Mouse (Mus musculus) heart, postnatal 0 days (tissue): ENCODE measurements at regions not wholly inside any gene's neighbourhood (a gene's known extent, or its start where the extent isn't known, plus 50 kb on each side); places are given as distances from the start of the nearest gene placed in this dataset.

Experiments used
- ATAC-seq: fragments of 200-750 bp; cut with Nextera tagmentation; 2 replicates; pipeline ENCODE4 v1.8.0; 2017; ENCODE audit warnings: low read depth, moderate number of reproducible peaks, moderate library complexity; ENCODE audit not compliant: insufficient read depth
- DNase-seq: peaks from one replicate; pipeline ENCODE4 v3.0.0-alpha.2; 2016; ENCODE audit warnings: low spot score
- H3K27ac ChIP-seq: fragments of 300-500 bp; sonication (generic); 2 replicates; pipeline ENCODE4 v1.5.1; 2014; ENCODE audit warnings: low read depth, mild to moderate bottlenecking
- H3K27me3 ChIP-seq: fragments of 300-500 bp; sonication (generic); 2 replicates; pipeline ENCODE4 v1.6.1; 2014; ENCODE audit warnings: low read length, mixed read lengths; ENCODE audit not compliant: control insufficient read depth, insufficient read depth
- H3K36me3 ChIP-seq: fragments of 300-500 bp; sonication (generic); replicated peaks from 2 replicates; pipeline ENCODE4 v1.6.1; 2014; ENCODE audit warnings: low read length, mixed read lengths; ENCODE audit not compliant: control insufficient read depth, insufficient read depth
- H3K4me1 ChIP-seq: fragments of 300-500 bp; sonication (generic); 2 replicates; pipeline ENCODE4 v1.6.1; 2014; ENCODE audit warnings: antibody characterized with exemption; ENCODE audit not compliant: control insufficient read depth, insufficient read depth
- H3K4me2 ChIP-seq: fragments of 300-500 bp; sonication (generic); 2 replicates; pipeline ENCODE4 v1.6.1; 2014; ENCODE audit warnings: low read depth, mild to moderate bottlenecking, low read length, moderate library complexity
- H3K4me3 ChIP-seq: fragments of 300-500 bp; sonication (generic); 2 replicates; pipeline ENCODE4 v1.5.1; 2014; ENCODE audit warnings: low read depth, low read length
- H3K9ac ChIP-seq: fragments of 300-500 bp; sonication (generic); replicated peaks from 2 replicates; pipeline ENCODE4 v1.6.1; 2014; ENCODE audit warnings: low read depth, low read length, mixed read lengths
- H3K9me3 ChIP-seq: fragments of 300-500 bp; sonication (generic); replicated peaks from 2 replicates; pipeline ENCODE4 v1.6.1; 2016; ENCODE audit warnings: low read length; ENCODE audit not compliant: control insufficient read depth
- CTCF ChIP-seq: IDR thresholded peaks from 2 replicates; pipeline ENCODE4 v1.5.1; 2016; ENCODE audit warnings: antibody characterized with exemption, control low read depth, low read depth
- EP300 ChIP-seq: IDR thresholded peaks from 2 replicates; pipeline ENCODE4 v1.6.1; 2016; ENCODE audit warnings: antibody characterized with exemption, low read depth
- WGBS: fragments of 180-500 bp; shearing (Covaris S2); extraction: QIAGEN DNeasy Blood & Tissue Kit; methylation state at CpG from one replicate; pipeline ENCODE4 v1.1.7; 2014; 5-methylcytosine and 5-hydroxymethylcytosine counted together

DNA sequence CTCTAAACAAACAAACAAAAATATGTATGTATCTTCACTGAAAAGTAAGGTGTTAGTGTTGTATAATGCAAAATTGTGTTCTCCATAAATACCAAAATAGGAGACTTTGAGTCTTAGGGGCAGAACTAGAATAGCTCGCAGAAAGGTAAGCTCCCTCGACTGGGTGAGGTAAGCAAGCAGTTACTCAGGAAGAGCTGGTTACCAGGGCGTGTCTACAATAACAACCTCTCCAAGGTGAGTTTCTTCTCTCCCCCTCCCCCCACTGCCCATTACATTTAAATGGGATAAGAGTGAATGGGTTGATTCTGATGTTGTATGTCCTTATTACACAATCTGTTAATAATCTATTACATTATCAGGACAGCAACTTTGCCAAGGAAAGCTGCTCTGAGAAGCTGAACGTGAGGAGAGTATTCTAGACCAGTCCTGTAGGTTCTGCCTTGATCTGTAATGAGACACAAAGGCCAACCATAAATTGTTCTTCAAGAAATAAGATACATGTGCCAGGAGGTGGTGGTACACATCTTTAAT, 125.2 kb upstream of the Zfand5 start:
- no peak for DNase-seq
- no peak overlapping the region for H3K4me2 ChIP-seq
- 82% methylated on average over 4 of the region's 4 CpGs for WGBS
- H3K4me3 ChIP-seq: no peak overlapping the region
- no peak overlapping the region for H3K9ac ChIP-seq
- no peaks in the 10 kb centered on the region for H3K36me3 ChIP-seq
- no peak for ATAC-seq
- no peaks in the 10 kb centered on the region for H3K9me3 ChIP-seq
- H3K27me3 ChIP-seq: no peaks in the 10 kb centered on the region
- H3K27ac ChIP-seq: no peak overlapping the region
- H3K4me1 ChIP-seq: peaks cover 2% of the 10 kb centered on the region; the same call in 1 of the 2 replicates
- TF ChIP-seq CTCF (no peak), EP300 (no peak)

DNA sequence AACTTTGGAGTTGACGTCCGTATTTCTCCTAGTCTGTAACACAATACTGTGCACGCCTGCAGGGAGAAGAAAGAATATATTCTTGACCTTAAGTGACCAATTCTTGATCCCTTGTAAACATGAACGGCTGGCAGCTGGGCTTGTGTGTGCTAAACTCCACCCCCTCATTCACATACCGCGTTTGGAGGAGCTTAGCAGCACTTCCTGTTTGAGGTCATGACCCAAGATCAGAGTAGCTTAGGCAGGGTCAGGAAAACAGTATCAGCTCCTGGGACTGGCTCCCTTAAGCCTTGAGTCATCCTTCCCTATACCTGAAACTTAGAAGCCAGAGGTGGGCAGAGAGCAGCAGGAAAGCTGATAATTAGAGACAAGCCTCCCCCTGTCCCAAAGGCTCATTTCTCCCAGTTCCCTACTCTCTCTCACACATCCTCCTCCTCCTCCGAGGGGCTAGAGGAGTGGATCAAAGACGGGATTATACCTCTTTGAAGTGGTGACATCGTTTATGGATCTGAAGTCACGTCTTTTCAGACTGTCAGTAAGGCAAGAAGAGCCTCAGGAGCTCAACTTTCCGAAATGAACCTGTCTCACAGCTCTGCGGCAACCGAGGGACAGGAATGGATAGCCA, 127.3 kb upstream of the Zfand5 start:
- Histone ChIP-seq H3K4me3 (no peak overlapping the region), H3K9me3 (no peaks in the 10 kb centered on the region), H3K4me2 (peak overlapping the region; percentile 39), H3K27ac (no peak overlapping the region), H3K27me3 (no peaks in the 10 kb centered on the region), H3K9ac (no peak overlapping the region; the same call in 1 of the 2 replicates), H3K4me1 (no peaks in the 10 kb centered on the region), H3K36me3 (no peaks in the 10 kb centered on the region)
- ATAC-seq (peak; percentile 58), DNase-seq (peak; percentile 30)
- TF ChIP-seq EP300 (no peak), CTCF (no peak)
- 28% methylated on average over 13 of the region's 13 CpGs for WGBS

DNA sequence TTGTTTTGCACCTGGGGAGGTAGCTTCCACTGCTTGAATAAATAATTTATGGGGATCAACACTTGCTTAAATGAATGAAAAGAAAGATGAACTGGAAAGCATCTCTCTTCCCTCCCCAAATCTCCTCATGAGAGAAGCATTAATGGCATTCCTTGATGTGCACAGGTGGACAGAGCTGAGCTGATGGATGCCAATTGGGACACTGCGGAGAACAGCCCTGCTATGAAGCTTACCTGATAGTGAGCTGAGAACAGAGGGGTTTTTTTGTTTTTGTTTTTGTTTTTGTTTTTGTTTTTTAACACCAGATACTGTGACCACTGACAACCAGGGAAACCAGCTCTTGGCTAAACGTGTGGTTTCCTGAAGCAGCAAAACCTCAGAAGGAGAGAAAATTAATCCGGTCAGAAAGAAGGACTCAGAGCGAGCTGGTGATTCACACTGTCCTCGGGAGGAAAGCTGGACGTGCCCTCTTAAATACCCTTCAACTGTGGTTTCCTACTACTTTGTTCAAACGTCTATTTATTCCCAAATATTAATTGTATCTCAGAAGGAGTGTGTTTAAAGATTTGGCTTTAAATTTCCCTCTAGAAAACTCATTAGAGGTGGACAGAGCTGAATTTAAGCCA, 128.0 kb upstream of the Zfand5 start:
- Histone ChIP-seq H3K36me3 (no peaks in the 10 kb centered on the region), H3K9me3 (no peaks in the 10 kb centered on the region), H3K27ac (no peak overlapping the region), H3K9ac (no peak overlapping the region; the same call in 1 of the 2 replicates), H3K27me3 (no peaks in the 10 kb centered on the region), H3K4me3 (no peak overlapping the region), H3K4me1 (no peaks in the 10 kb centered on the region), H3K4me2 (peak overlapping the region; percentile 39)
- WGBS: 32% methylated on average over 7 of the region's 7 CpGs
- no peak for TF ChIP-seq CTCF
- ATAC-seq (no peak), DNase-seq (no peak)

DNA sequence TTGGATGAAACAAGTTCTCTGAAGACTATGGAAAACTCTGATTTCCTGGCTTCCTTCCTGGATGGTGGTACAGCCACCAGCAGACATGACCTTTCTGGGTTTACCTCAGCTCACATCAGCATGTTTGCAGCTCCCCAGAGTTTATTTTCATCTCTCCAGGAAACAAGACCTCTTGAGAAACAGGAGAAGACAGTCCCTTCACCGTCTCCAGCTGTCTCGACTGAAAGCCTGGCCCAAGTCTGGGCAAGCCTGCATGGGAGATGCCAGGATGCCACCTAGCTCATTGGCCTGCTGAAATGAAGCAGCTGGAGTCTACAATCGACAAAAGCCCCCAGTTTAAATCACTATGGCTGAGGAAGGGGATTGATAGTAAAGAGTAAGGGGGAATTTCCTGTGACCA, 131.6 kb upstream of the Zfand5 start:
- Histone ChIP-seq H3K27ac (no peak overlapping the region), H3K4me1 (no peaks in the 10 kb centered on the region), H3K9me3 (no peaks in the 10 kb centered on the region), H3K4me2 (no peak overlapping the region), H3K36me3 (no peaks in the 10 kb centered on the region), H3K4me3 (no peak overlapping the region), H3K9ac (no peak overlapping the region), H3K27me3 (no peaks in the 10 kb centered on the region)
- ATAC-seq: no peak
- WGBS: 42% methylated on average over 3 of the region's 3 CpGs
- DNase-seq: no peak
- TF ChIP-seq EP300: no peak
- TF ChIP-seq CTCF: no peak

DNA sequence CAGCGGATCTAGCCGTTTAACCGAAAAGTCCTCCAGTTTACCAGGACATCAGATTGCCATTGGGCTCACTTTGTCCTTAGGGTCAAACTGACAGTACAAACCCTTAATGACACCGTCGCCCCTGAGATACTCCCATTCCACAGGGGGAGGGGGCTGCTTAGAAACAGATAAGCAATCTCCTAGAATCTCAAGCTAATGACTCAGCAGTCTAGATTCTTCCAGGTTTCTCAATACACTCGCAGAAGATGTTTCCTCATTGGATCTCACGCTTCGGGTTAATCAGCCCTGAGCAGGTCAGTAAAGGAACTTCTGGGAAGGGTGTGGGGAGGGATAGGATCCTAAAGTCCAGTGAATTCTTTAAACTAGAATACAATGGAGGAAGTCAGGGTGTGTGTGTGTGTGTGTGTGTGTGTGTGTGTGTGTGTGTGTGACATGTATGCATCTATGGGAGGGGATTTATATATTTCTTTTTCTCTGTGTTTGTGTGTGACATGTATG, 133.0 kb upstream of the Zfand5 start:
- H3K9me3 ChIP-seq: no peaks in the 10 kb centered on the region
- TF ChIP-seq CTCF (no peak), EP300 (no peak)
- no peak overlapping the region for H3K4me3 ChIP-seq
- ATAC-seq (no peak), DNase-seq (no peak)
- no peak overlapping the region for H3K9ac ChIP-seq
- WGBS: 76% methylated on average over 8 of the region's 8 CpGs
- no peaks in the 10 kb centered on the region for H3K4me1 ChIP-seq
- no peak overlapping the region for H3K4me2 ChIP-seq
- no peak overlapping the region for H3K27ac ChIP-seq
- no peaks in the 10 kb centered on the region for H3K27me3 ChIP-seq
- H3K36me3 ChIP-seq: no peaks in the 10 kb centered on the region

DNA sequence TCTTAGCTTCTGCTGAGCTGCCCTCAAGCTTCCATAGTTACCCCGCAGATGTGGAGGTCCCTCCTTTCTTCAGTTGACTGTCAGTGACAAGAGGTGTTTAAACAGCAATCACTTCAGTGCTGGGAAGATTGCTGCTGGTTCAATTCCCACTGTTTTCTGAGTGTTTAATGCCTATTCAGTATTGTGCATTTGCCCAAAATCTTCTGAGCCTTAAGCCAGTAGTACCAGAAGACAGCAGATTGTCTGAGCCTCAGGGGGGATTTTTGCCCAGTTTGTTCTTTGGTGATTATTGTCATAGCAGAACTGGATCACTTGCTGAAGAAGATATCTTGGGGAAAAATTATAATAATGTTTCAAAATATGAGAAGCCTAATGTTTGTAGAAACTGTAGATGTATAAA, 135.3 kb upstream of the Zfand5 start:
- TF ChIP-seq EP300 (no peak), CTCF (no peak)
- WGBS: 71% methylated on average over 1 of the region's 1 CpGs
- ATAC-seq: no peak

More for the DNA sequence above, 135.3 kb upstream of the Zfand5 start:
- no peaks in the 10 kb centered on the region for H3K36me3 ChIP-seq
- no peak overlapping the region for H3K4me2 ChIP-seq
- no peak overlapping the region for H3K27ac ChIP-seq
- no peaks in the 10 kb centered on the region for H3K27me3 ChIP-seq
- no peak overlapping the region for H3K4me3 ChIP-seq
- DNase-seq: no peak
- no peaks in the 10 kb centered on the region for H3K9me3 ChIP-seq
- no peaks in the 10 kb centered on the region for H3K4me1 ChIP-seq
- H3K9ac ChIP-seq: no peak overlapping the region
